17 mouse cellular contexts compared by ENCODE assay signal in genomic region chr13:26171891-26172482, GRCm38 (mm10).
"Had no signal": no experiment of that assay in that cellular context is flagged by ENCODE, and none has a peak within 500 bp of the region (broad histone marks: within the 10 kb centered on the region; RNA-seq: fewer than 3 reads in every experiment).

No protein-coding gene starts in this region.

- H3K36me3 ChIP-seq: lung, embryonic 15.5 days; midbrain, embryonic 13.5 days; midbrain, embryonic 15.5 days; neural tube, embryonic 12.5 days; stomach, embryonic 15.5 days had no signal

- DNase-seq: liver, postnatal 0 days; lung, adult 2 months; lung, postnatal 14 days; lung, postnatal 36 days; right cerebral cortex, postnatal 14 days; thymus, adult 2 months; thymus, postnatal 25 days; thymus, postnatal 4 days had no signal

- H3K4me1 ChIP-seq: lung, embryonic 15.5 days; megakaryocyte, embryonic 14.5 days; midbrain, embryonic 13.5 days; midbrain, embryonic 15.5 days; neural tube, embryonic 12.5 days; stomach, embryonic 15.5 days had no signal

- H3K4me3 ChIP-seq: lung, embryonic 15.5 days; megakaryocyte, embryonic 14.5 days; midbrain, embryonic 13.5 days; midbrain, embryonic 15.5 days; neural tube, embryonic 12.5 days; stomach, embryonic 15.5 days had no signal

- H3K27me3 ChIP-seq: lung, embryonic 15.5 days; megakaryocyte, embryonic 14.5 days; midbrain, embryonic 13.5 days; midbrain, embryonic 15.5 days; neural tube, embryonic 12.5 days; stomach, embryonic 15.5 days had no signal

- H3K27ac ChIP-seq: lung, embryonic 15.5 days; macrophage; midbrain, embryonic 13.5 days; midbrain, embryonic 15.5 days; neural tube, embryonic 12.5 days; stomach, embryonic 15.5 days; stomach, postnatal 0 days had no signal

- ATAC-seq: liver, postnatal 0 days; lung, postnatal 0 days; midbrain, embryonic 13.5 days; midbrain, embryonic 15.5 days had no signal

- H3K4me2 ChIP-seq: lung, embryonic 15.5 days; midbrain, embryonic 13.5 days; midbrain, embryonic 15.5 days; neural tube, embryonic 12.5 days; stomach, embryonic 15.5 days had no signal

- H3K9me3 ChIP-seq: lung, embryonic 15.5 days; midbrain, embryonic 13.5 days; midbrain, embryonic 15.5 days; neural tube, embryonic 12.5 days; stomach, embryonic 15.5 days had no signal

- H3K9ac ChIP-seq: liver, postnatal 0 days; lung, embryonic 15.5 days; midbrain, embryonic 13.5 days; midbrain, embryonic 15.5 days; neural tube, embryonic 12.5 days; stomach, embryonic 15.5 days had no signal
